Mouse (Mus musculus) colon, adult 2 months (tissue): ENCODE measurements around the gene Mpzl3. TPM values are rescaled to one million over a fixed set of nuclear protein-coding genes. Genes with fewer than 3 reads are reported as not detected.

ENCODE experiments used
- polyA plus RNA-seq: library from polyadenylated mRNA; depleted of rRNA; stranded (reverse); fragments of >200 nt; gene quantifications from 2 replicates; pipeline ENCODE4 v1.2.3, GENCODE M21; 2012; rRNA removed

Gene Mpzl3
- 6.0 and 10.1 TPM in 2 replicates for polyA plus RNA-seq

DNA sequence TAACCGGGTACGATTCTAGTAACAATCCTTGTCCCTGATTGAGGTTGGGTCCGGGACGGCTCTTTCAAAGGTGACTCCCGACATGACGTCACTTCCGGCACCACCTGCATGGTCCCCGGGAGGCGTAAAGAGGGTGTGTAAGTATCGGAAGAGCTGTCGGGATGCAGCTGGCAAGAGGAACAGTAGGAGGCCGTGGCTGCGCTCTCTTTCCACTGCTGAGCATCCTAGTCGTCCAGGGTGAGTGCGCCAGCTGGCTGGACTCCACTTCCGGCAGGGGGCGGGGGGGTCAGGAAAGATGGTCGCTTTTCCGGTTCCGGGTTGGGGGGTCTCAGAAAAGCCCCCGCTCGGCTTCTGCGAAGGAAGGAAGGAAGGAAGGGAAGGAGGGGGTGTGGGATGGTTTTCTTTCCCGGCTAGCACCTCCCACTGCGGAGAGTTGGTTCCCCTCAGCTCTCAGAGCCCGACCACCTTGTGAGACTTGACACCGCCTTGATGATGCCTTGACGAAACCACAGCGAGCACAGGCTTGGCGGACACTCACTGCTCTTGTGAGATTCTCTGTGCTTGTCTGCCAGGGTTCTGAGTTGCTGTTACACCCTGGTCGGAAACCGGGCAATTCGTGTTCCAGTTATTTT, at the start of gene Mpzl3:
Gene Mpzl3 (plus strand): TSS at position 105 of the 632 bp plus-strand sequence.

DNA sequence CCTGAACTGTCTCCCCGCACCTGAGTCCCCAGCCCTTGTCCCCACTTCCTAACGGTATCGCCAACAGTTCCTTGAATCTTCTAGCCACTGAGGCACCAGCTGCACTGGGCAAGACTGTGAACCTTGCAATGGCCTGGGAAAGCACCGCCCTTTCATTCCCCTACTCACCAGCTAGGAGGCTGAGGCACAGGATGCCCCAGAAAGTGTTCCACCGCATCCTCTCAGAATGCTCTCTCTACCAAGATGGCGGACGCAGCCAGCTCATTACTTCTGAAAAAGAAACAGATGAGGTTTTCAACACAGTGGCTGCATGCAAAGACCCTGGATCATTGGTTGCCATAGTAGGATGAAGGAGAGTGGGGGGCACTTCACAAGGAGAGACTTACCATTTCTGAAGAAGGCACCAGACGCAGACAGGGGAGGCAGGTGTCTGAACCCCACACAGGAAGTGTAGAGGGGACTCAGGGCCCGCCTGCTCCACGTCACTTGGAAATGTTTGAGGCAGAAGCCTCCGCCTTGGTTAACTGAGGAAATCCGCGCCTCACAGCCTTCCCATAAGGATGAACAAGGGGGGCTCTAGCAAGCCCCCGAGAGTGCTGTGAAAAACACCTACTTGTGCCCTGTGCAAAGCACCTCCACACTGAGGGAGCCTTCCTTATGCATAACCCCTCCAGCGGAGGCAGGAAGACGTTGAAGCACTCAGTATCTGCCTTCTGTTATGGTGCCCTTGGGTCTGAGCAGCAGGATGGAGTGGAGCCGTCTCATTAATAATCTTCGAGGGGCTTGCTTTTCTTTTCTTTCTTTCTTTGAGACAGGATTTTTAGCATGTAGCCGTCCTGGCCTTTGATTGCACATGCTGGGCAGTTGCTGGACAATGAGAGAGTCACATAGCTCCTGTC, 45.6 kb upstream of the Mpzl3 start, which contains the start of gene Cd3e:
Gene Cd3e (minus strand): TSS at position 448 of the 899 bp plus-strand sequence.

DNA sequence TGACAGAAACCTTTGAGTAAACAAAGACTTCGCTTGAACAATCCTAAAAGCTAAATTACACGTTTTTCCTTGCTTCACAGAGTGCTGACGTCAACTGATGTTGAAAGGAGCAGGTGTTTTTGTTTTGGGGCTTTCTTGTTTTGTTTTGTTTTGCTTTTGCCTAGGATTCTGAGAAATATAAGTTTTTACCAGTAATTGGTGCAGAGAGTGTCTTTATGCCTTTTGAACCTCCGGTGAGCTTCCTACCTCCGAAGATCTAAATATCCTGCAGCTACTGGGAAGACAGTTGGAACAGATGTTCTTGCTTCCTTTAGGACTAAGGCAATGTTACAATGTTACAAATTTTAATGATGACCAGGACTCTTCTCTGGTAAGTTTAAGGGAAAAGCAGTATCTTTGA, 15.5 kb upstream of the Mpzl3 start, which contains the start of gene Mpzl2:
Gene Mpzl2 (plus strand): TSS at position 301 of the 400 bp plus-strand sequence.

DNA sequence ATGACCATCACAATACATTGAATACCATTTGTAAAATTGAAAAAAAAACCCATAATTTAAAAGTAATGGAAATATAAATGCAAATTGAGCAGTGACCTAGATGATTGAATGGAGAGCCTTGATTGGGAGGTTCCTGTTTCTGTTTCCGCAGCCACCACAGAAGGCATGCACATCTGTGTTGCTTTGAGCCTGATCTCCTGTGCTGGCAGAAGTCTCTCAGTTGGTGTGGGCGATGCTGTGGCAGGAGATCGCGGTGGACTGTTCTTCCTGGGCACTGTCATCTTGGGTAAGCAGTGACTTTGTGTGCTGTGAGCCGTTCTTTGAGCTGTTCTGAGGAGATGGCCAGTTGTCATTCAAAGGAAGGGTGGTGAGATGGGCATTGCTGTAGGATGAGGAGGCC, 24.0 kb downstream of the Mpzl3 start, which contains the start of gene Jaml:
Gene Jaml (plus strand): TSS at position 173 of the 400 bp plus-strand sequence.

DNA sequence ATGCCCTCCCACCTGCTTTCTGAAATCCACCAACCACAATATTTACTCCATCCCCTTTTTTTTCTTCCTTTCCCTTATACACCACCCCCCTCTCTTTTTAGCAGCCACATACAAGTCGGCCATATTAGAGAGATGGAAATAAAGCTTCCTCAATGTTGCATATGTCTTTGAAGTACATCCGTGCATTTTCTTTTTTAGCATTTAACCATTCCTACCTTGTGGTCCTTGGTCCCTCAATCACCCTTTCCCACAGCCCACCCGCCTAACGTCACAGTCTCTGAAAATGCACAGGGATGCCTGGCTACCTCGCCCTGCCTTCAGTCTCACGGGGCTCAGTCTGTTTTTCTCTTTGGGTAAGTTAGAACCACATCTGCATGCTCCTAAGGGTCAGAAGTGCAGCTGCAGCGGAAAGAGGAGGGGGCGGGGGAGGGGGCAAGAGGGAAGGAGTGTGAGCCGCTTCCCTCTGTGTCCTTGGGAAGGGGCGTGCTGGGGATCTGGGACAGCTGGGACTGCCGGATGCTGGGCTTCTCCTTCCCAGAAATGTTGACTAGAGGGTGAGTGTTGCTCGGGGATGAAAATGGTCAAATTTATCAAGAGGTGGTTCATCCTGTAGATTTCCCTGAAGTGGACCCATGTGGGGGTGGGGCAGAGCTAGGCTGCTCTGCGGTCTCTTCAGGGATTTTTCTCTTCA, 62.9 kb downstream of the Mpzl3 start, which contains the start of gene Scn2b:
Gene Scn2b (plus strand): TSS at position 42 of the 691 bp plus-strand sequence.

Other genes with a start within 250 kb of the Mpzl3 start
- 10.3 and 14.7 TPM in 2 replicates for gene Kmt2a, start 173.9 kb upstream of the Mpzl3 start, polyA plus RNA-seq
- 165 and 211 TPM in 2 replicates for gene Atp5l, start 134.4 kb upstream of the Mpzl3 start, polyA plus RNA-seq
- gene Ube4a, start 89.6 kb upstream of the Mpzl3 start, polyA plus RNA-seq, result 5.5 and 6.8 TPM in 2 replicates
- 0.41 and 0.56 TPM in 2 replicates for gene Cd3g, start 74.8 kb upstream of the Mpzl3 start, polyA plus RNA-seq
- 0.43 and 0.58 TPM in 2 replicates for gene Cd3d, start 73.4 kb upstream of the Mpzl3 start, polyA plus RNA-seq
- gene Cd3e, start 45.6 kb upstream of the Mpzl3 start, polyA plus RNA-seq, result 1.3 TPM in 2 replicates
- gene Mpzl2, start 15.4 kb upstream of the Mpzl3 start, polyA plus RNA-seq, result 17.2 and 24.3 TPM in 2 replicates
- gene Jaml, start 24.0 kb downstream of the Mpzl3 start, polyA plus RNA-seq, result 0.30 and 0.58 TPM in 2 replicates
- gene Scn2b, start 62.6 kb downstream of the Mpzl3 start, polyA plus RNA-seq, result 0.58 and 0.86 TPM in 2 replicates
- gene Scn4b, start 83.2 kb downstream of the Mpzl3 start, polyA plus RNA-seq, result 0.10 and 0.13 TPM in 2 replicates
- 0.13 TPM in 2 replicates for gene BC049352, start 126.8 kb downstream of the Mpzl3 start, polyA plus RNA-seq
- gene Tmprss4, start 148.9 kb downstream of the Mpzl3 start, polyA plus RNA-seq, result 110 and 143 TPM in 2 replicates
- gene Il10ra, start 214.0 kb downstream of the Mpzl3 start, polyA plus RNA-seq, result 3.7 and 3.8 TPM in 2 replicates